ENCODE assay signal across 8 mouse cellular contexts in the genomic region with DNA sequence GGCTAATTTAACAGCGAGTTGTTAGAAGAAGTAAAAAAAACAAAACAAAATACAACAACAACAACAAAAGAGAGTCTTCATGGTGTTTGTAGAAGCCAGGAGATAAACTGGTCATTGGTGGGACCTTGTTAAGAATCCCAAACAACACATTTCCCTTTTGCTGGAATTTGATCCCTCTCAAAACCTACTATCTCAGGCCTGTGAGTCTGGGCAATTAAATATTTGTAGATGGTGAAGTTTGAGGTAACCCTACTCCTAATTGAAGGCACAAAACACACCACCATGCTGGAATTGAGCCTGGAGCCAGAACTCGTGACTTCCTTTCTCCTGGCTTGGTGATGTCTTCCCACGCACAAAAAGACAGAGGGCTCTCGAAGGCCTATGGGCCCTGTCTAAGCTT.
DNase-seq lines count a peak whose midpoint lies in the region; ATAC-seq lines count a peak whose summit lies in the region.

No protein-coding gene starts in this region.

- peak overlapping the region; percentile 89 for H3K4me2 ChIP-seq in lung, embryonic 15.5 days
- peak overlapping the region; percentile 91 for H3K4me2 ChIP-seq in limb, embryonic 12.5 days
- peak overlapping the region; percentile 96 for H3K4me2 ChIP-seq in stomach, embryonic 14.5 days (replicated peaks; ENCODE audit: low read depth, low read length)

- H3K4me3 ChIP-seq in lung, embryonic 15.5 days, result peak overlapping the region; percentile 46; the same call in 1 of the 2 replicates
- peak overlapping the region; percentile 49; the same call in 1 of the 2 replicates for H3K4me3 ChIP-seq in limb, embryonic 12.5 days (replicated peaks)
- peak overlapping the region; percentile 39 for H3K4me3 ChIP-seq in stomach, embryonic 14.5 days (ENCODE audit: low read depth, low read length)

- peaks cover 3% of the 10 kb centered on the region; the same call in 1 of the 2 replicates for H3K4me1 ChIP-seq in lung, embryonic 15.5 days
- H3K4me1 ChIP-seq in limb, embryonic 12.5 days (replicated peaks), result no peaks in the 10 kb centered on the region; the same call in 1 of the 2 replicates
- peaks cover 3% of the 10 kb centered on the region; the same call in 1 of the 2 replicates for H3K4me1 ChIP-seq in stomach, embryonic 14.5 days (ENCODE audit: control insufficient read depth, insufficient read depth, low read length)

- ATAC-seq in lung, embryonic 15.5 days (ENCODE audit: borderline replicate concordance, extremely low read depth, low FRiP score, low TSS enrichment), result no peak
- ATAC-seq in limb, embryonic 12.5 days (ENCODE audit: insufficient number of reproducible peaks, insufficient read depth, low FRiP score, low TSS enrichment, low read depth), result no peak
- ATAC-seq in stomach, embryonic 14.5 days (ENCODE audit: insufficient number of reproducible peaks, insufficient read depth, low FRiP score, low read depth), result no peak

- 71% methylated on average over 4 of the region's 4 CpGs for WGBS in lung, embryonic 15.5 days
- WGBS in limb, embryonic 12.5 days, result 48% methylated on average over 4 of the region's 4 CpGs
- WGBS in stomach, embryonic 14.5 days, result 65% methylated on average over 4 of the region's 4 CpGs

- no peaks in the 10 kb centered on the region for H3K9me3 ChIP-seq in lung, embryonic 15.5 days
- H3K9me3 ChIP-seq in limb, embryonic 12.5 days, result no peaks in the 10 kb centered on the region
- H3K9me3 ChIP-seq in stomach, embryonic 14.5 days (ENCODE audit: control insufficient read depth, low read depth, low read length), result no peaks in the 10 kb centered on the region

- DNase-seq in cerebellum, adult 11-12 months, result peak; percentile 8
- DNase-seq in cerebellum, postnatal 4 days (ENCODE audit: low spot score in 2 of 2), result no peak
- no peak for DNase-seq in lung, adult 18-20 months
- DNase-seq in right cerebral cortex, postnatal 14 days, result no peak
- DNase-seq in adrenal gland, postnatal 10 days, result no peak

- no peak overlapping the region for H3K27ac ChIP-seq in lung, embryonic 15.5 days
- no peak overlapping the region for H3K27ac ChIP-seq in limb, embryonic 12.5 days
- no peak overlapping the region for H3K27ac ChIP-seq in stomach, embryonic 14.5 days (ENCODE audit: low read length)

- H3K27me3 ChIP-seq in lung, embryonic 15.5 days, result no peaks in the 10 kb centered on the region
- peaks cover 15% of the 10 kb centered on the region for H3K27me3 ChIP-seq in limb, embryonic 12.5 days
- H3K27me3 ChIP-seq in stomach, embryonic 14.5 days (ENCODE audit: control insufficient read depth, insufficient read depth, low read length), result no peaks in the 10 kb centered on the region

- H3K9ac ChIP-seq in lung, embryonic 15.5 days, result no peak overlapping the region
- no peak overlapping the region for H3K9ac ChIP-seq in limb, embryonic 12.5 days (replicated peaks)
- no peak overlapping the region for H3K9ac ChIP-seq in stomach, embryonic 14.5 days (replicated peaks; ENCODE audit: low read depth, low read length)

- H3K36me3 ChIP-seq in lung, embryonic 15.5 days, result no peaks in the 10 kb centered on the region
- H3K36me3 ChIP-seq in limb, embryonic 12.5 days, result no peaks in the 10 kb centered on the region
- no peaks in the 10 kb centered on the region for H3K36me3 ChIP-seq in stomach, embryonic 14.5 days (ENCODE audit: control insufficient read depth, insufficient read depth, low read length)
